Mouse (Mus musculus): ENCODE data around the gene Kif3c. TPM values are rescaled to one million over a fixed set of nuclear protein-coding genes. Genes with fewer than 3 reads are reported as not detected.

Kif3c gene
- total RNA-seq, 1 experiment from 2014 or later = 2.4 TPM

- ATAC-seq (replicated peaks; ENCODE audit: insufficient number of reproducible peaks, low FRiP score, low TSS enrichment, poor library complexity, severe bottlenecking) = no peak
These were observed 76.4 kb downstream of the Kif3c start for GRCm38 (mm10) chr12:3441361-3441760.

- no peak for ATAC-seq (replicated peaks; ENCODE audit: insufficient number of reproducible peaks, low FRiP score, low TSS enrichment, poor library complexity, severe bottlenecking)
These were observed 88.6 kb downstream of the Kif3c start for GRCm38 (mm10) chr12:3453554-3453953.

Other genes starting within 250 kb of the Kif3c start
- 146 to 170 TPM (median 169 TPM) in 3 replicates for gene Rab10, start 55.2 kb upstream of the Kif3c start, total RNA-seq (2017)
- 29.1 to 67.5 TPM (median 32.2 TPM) in 3 replicates for gene Asxl2, start 61.7 kb downstream of the Kif3c start, total RNA-seq (2017)
- 16.8 to 22.1 TPM (median 18.3 TPM) in 3 replicates for gene Dtnb, start 207.2 kb downstream of the Kif3c start, total RNA-seq (2017)